Mouse (Mus musculus): ENCODE results near the gene Adgrf1.

The Adgrf1 gene

GRCm38 (mm10) chr17:43362362-43362761, 92.2 kb downstream of the Adgrf1 start:
- DNase-seq (ENCODE audit: low read depth, low spot score): no peak

DNA sequence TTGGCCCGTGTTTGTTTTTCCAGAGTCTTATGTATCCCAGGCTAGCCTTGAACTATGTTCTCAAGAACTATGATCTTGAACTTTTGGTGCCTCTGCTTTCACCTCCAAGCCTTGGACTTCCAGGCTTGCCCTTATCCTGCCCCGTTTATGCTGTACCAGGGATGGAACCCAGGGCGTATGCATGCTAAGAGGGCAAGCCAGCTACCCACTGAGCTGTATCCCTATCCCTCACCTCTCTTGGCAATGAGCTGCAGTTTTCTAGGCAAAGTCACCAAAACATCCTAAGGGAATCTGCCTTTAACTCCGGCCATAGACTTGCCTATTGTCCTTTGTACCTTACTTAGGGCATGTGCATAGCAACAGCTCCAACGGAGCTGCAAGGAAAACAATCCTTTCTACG, 92.8 kb downstream of the Adgrf1 start:
- DNase-seq (ENCODE audit: low read depth, low spot score): no peak

DNA sequence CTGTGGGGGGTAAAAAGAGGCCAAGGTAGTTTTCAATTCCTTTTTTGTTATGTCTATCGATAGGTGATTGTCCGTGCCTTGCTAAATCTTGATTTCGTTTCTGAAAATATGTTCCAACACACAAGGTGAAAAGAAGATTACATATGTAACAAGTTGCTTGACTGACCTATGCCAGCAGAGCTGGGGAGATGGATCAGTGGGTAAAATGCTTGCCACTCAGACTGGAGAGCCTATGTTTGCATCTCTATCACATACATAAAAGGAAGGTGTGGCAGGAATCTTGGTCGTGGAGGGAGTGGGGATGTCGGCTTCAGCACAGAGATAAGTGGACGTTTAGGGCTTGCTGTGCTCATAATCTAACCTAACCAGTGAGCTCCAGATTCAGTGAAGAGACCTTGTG, 93.8 kb downstream of the Adgrf1 start:
- no peak for DNase-seq (ENCODE audit: low read depth, low spot score)

GRCm38 (mm10) chr17:43365297-43365696, 95.2 kb downstream of the Adgrf1 start:
- DNase-seq (ENCODE audit: low read depth, low spot score): no peak

- DNase-seq (ENCODE audit: low read depth, low spot score): no peak
Measured at GRCm38 (mm10) chr17:43366486-43366885, 96.4 kb downstream of the Adgrf1 start.

GRCm38 (mm10) chr17:43368171-43368576, 98.0 kb downstream of the Adgrf1 start:
- DNase-seq (ENCODE audit: low read depth, low spot score): no peak

DNA sequence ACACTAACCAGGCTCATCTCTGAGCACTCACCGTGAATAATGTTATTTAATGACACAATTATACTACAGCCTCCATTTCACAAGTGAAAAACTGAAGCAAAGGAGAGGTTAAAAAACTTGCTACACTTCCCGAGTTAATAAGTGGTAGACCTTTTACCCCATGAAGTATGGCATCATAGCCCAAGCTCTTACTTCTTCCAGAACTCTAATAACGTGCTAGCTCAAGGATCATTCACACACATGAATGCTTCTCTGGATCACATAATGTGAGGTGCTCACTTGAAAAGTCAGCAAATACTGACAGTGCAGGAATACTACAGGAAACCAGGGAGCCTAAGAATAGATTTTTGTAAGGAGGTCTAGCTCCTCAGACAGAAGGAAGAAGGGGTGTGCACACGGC, 102.5 kb downstream of the Adgrf1 start:
- DNase-seq (ENCODE audit: low read depth, low spot score): no peak

DNA sequence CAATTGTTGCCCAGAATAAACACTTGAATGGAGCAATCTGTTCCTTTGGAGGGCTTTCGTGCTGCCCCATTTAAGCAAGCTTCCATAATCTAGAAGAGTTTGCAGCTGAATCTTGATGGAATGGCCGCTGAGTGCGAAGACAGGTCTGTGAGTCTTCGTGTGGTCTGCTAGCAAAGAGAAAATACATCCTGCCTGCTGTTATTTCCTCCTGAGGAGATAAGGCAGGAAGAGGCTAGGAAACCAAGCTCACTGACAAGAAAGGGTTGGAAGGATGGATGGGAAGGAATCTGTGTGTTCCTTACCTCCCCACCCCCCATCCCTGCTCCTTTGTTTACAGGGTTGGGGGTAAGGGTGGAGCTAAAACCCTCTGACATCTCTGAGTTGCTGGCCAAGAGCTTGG, 103.9 kb downstream of the Adgrf1 start:
- no peak for DNase-seq (ENCODE audit: low read depth, low spot score)

Measured in CD4-positive helper T cell, adult 2 months (primary cell).